Mouse (Mus musculus) bone marrow, adult 2 months (tissue): ENCODE results near the gene Farsb.

Source experiments
- CTCF ChIP-seq: fragments of 200-500 bp; IDR thresholded peaks from 2 replicates; pipeline ENCODE4 v1.5.1; 2011; ENCODE audit warnings: low read length, control low read depth; ENCODE audit not compliant: control insufficient read depth, insufficient read depth
- POLR2A ChIP-seq: fragments of 200-500 bp; IDR thresholded peaks from 2 replicates; pipeline ENCODE4 v1.6.1; 2011; ENCODE audit warnings: low read depth, mild to moderate bottlenecking, control low read depth, low read length, borderline replicate concordance; ENCODE audit not compliant: control insufficient read depth

DNA sequence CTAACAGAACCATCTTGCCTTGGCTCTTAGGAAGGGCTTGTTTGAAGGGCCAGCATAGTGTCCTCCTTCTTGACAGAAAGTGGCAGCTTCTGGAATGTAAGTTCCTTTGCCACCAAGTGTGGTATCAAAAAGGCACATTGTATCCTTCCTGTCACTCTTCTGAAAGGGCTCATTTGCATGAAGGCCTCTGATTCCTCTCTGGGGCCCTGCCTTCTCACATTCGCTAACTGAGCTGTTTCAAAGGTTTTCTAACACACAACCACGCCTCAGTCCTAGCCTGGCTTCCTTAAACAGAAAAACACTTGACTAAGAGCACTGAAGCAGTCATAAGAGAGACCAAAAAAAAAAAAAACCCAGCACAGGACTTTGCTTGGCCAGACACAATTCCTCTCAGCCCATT lies 66.1 kb downstream of the Farsb start:
- TF ChIP-seq CTCF = no peak
- TF ChIP-seq POLR2A = no peak
